Mouse (Mus musculus) olfactory bulb, adult 2 months (tissue): ENCODE data around the gene Abca13.

ENCODE experiments used
- CTCF ChIP-seq: fragments of 200-500 bp; IDR thresholded peaks from 2 replicates; pipeline ENCODE4 v1.5.1; 2012; ENCODE audit warnings: low read depth, mild to moderate bottlenecking, low read length, moderate library complexity; ENCODE audit not compliant: insufficient read depth
- POLR2A ChIP-seq: fragments of 200-500 bp; IDR thresholded peaks from 2 replicates; pipeline ENCODE4 v1.6.1; 2012; ENCODE audit warnings: mild to moderate bottlenecking, low read depth, low read length, moderate library complexity; ENCODE audit not compliant: insufficient read depth

DNA sequence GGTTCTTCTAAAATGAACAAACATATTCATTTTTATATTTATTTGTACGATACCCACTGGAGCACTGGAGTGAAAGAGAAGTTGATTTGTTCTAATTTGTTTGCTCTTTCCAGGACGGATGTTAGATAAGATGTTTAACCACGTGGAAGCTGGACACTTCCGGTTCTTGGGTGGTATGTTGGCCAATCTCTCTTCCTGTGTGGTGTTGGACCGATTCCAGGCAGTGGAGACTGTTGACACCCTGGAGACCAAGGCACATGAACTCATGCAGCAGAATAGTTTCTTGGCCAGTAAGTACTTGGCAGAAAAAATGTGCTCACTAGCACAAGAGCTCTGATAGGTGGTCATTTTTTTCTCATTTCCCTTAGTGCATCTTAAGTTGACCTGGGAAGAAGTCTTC lies 181.4 kb downstream of the Abca13 start:
- TF ChIP-seq CTCF (no peak), POLR2A (no peak)
